Mouse (Mus musculus): ENCODE measurements around the gene Csrp3. TPM values are rescaled to one million over a fixed set of nuclear protein-coding genes. Genes with fewer than 3 reads are reported as not detected.

Gene Csrp3
- polyA plus RNA-seq, 1 experiment from 2014 or later = 1.9 TPM

DNA sequence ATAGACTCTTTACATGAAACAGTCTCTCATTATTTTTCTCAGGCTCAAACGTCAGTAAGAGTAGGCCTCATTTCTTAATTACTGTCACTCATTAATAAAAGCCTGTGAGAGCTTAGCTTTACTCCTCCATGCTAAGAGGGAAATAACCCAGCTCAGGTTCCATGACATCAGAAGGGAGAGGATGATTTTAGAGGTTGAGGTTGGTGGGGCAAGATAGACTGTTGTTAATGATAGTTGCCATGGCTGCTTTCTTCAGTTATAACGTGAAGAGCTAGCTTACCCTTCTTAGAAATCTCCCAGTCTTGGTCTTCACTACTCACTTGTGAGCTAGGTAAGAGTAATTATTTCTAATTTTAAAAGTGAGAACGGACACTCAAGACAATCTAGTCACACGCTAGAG lies 57.7 kb downstream of the Csrp3 start:
- no peak for ATAC-seq (ENCODE audit: insufficient read depth)
- Histone ChIP-seq H3K9ac (no peak overlapping the region), H3K9me3 (ENCODE audit: low read depth, low read length) (no peaks in the 10 kb centered on the region), H3K27me3 (ENCODE audit: insufficient read depth, low read length) (no peaks in the 10 kb centered on the region), H3K4me2 (peak overlapping the region; percentile 67), H3K4me3 (ENCODE audit: low read depth, low read length) (peak overlapping the region; percentile 72; the same call in 1 of the 2 replicates), H3K36me3 (ENCODE audit: insufficient read depth) (no peaks in the 10 kb centered on the region), H3K4me1 (ENCODE audit: insufficient read depth) (peaks cover 3% of the 10 kb centered on the region; the same call in 1 of the 2 replicates), H3K27ac (ENCODE audit: low read depth) (no peak overlapping the region)
- WGBS = 68% methylated on average over 4 of the region's 4 CpGs
- no peak for TF ChIP-seq CTCF (IDR thresholded peaks at IDR 0.05; ENCODE audit: low read depth)
- no peak for DNase-seq

DNA sequence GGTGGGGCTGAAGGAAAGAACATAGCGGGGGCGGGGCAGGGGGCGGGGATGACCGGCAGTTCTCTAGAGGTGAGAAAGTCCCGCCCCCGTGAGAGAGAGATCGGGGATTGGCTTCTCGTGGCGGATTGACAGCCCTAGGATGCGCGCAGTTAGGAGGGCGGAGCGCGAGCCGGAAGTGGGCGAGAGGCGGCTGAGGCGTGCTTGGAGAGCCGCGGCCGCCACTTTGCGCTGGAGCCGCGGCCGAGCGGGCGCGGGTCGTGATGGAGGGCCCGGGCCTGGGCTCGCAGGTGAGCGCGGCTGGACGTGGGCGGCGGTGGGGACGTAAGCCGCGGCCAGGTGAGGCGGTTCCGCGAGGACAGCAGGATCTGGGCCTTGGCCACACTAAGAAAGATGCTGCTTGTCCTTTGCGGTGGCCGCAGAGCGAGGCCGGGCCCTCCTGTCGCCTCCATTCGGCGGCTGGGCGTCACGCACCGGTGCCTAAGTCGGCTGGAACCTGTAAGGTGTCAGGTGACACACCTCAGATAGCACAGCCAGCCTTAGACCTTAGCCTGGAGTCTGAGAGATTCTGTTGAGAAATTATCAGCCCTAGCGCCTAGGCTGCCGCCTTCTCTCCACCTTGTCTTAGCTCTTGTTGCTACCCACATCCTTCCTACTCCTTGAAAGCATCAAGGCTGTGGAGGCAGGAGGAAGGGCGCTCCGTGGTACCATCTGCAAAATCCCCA lies 58.8 kb downstream of the Csrp3 start, which contains the start of gene Zdhhc13:
TSS of gene Zdhhc13 (plus strand) at position 153 of the 722 bp plus-strand sequence.
- 0% methylated on average over 57 of the region's 57 CpGs for WGBS
- DNase-seq (peak; percentile 97), ATAC-seq (ENCODE audit: insufficient read depth) (peak; percentile 100)
- Histone ChIP-seq H3K4me3 (ENCODE audit: low read depth, low read length) (peak within 1 kb of the TSS; percentile 72), H3K36me3 (ENCODE audit: insufficient read depth) (no peaks in the 10 kb centered on the region), H3K4me2 (peak within 1 kb of the TSS; percentile 67), H3K9ac (peak within 1 kb of the TSS; percentile 73), H3K27me3 (ENCODE audit: insufficient read depth, low read length) (no peaks in the 10 kb centered on the region), H3K9me3 (ENCODE audit: low read depth, low read length) (no peaks in the 10 kb centered on the region), H3K27ac (ENCODE audit: low read depth) (peak within 1 kb of the TSS; percentile 51), H3K4me1 (ENCODE audit: insufficient read depth) (peaks cover 3% of the 10 kb centered on the region; the same call in 1 of the 2 replicates)
- no peak for TF ChIP-seq CTCF (IDR thresholded peaks at IDR 0.05; ENCODE audit: low read depth)

DNA sequence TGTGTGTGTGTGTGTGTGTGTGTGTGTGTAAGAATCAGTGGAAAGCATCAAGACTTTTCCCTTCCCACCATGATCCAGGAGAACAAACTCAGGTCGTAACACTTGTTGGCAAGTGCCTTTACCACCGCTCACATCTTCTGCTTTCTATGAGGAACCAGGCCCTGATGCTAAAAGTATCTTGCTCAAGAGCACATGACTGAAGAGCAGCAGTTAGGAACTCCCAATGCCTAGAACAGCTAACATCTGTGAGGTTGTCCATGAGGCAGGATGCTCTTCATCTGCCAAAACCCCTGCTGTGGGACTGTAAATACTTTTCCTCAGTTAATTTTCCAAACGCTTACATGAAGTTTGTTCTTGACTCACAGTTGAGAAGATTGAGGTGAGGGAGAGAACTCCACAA lies 59.5 kb downstream of the Csrp3 start:
- ATAC-seq (ENCODE audit: insufficient read depth) = peak; percentile 12
- no peak overlapping the region for H3K27ac ChIP-seq (ENCODE audit: low read depth)
- DNase-seq = peak; percentile 21
- H3K36me3 ChIP-seq (ENCODE audit: insufficient read depth) = no peaks in the 10 kb centered on the region
- H3K4me2 ChIP-seq = peak overlapping the region; percentile 67
- H3K4me3 ChIP-seq (ENCODE audit: low read depth, low read length) = peak overlapping the region; percentile 72; the same call in 1 of the 2 replicates
- no peaks in the 10 kb centered on the region for H3K9me3 ChIP-seq (ENCODE audit: low read depth, low read length)
- H3K27me3 ChIP-seq (ENCODE audit: insufficient read depth, low read length) = no peaks in the 10 kb centered on the region
- 54% methylated on average over 3 of the region's 3 CpGs for WGBS
- TF ChIP-seq CTCF (IDR thresholded peaks at IDR 0.05; ENCODE audit: low read depth) = no peak
- H3K9ac ChIP-seq = no peak overlapping the region
- peaks cover 3% of the 10 kb centered on the region; the same call in 1 of the 2 replicates for H3K4me1 ChIP-seq (ENCODE audit: insufficient read depth)

DNA sequence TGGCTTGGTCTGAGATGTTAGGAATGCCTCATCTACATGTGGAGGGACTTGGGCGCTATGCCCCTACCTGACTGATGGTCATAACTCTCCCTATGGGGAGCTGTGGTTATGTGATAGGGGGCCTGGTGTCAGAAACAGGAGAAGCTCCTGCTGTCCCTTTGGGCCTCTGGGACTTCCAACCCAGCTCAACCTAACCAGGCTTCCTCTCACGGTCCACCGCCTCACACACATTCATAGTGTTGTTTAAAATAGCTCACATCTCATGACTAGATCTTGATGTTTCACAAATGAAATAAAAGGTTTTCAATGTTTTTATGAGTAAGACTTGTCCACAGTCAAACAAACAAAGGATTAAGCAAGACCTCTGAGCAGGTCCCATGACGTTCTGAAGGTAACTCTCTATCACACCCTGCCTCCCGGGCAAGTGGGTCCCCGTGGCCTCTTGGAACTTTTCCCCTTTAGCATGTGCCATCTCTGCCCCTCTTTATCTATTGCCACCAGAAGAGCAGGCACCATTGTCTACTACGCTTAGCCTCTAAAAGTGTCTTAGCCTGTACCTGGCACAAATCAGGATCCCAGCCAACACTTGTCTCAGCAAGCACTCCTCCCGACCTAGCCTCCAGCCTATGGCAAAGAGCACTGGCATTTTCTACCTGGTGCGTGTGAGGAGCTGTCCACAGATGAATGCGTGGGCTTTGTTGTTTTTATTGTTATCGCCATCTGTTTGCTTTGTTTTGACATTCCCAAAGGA lies 62.9 kb downstream of the Csrp3 start:
- Histone ChIP-seq H3K27me3 (ENCODE audit: insufficient read depth, low read length) (no peaks in the 10 kb centered on the region), H3K9me3 (ENCODE audit: low read depth, low read length) (no peaks in the 10 kb centered on the region), H3K4me1 (ENCODE audit: insufficient read depth) (0 out of 2 replicates have a peak, but pooled peaks cover under 1% of the 10 kb centered on the region), H3K36me3 (ENCODE audit: insufficient read depth) (no peaks in the 10 kb centered on the region), H3K4me2 (no peak overlapping the region), H3K27ac (ENCODE audit: low read depth) (no peak overlapping the region), H3K4me3 (ENCODE audit: low read depth, low read length) (no peak overlapping the region), H3K9ac (no peak overlapping the region)
- DNase-seq (no peak), ATAC-seq (ENCODE audit: insufficient read depth) (no peak)
- TF ChIP-seq CTCF (IDR thresholded peaks at IDR 0.05; ENCODE audit: low read depth) = no peak
- WGBS = 70% methylated on average over 11 of the region's 11 CpGs

DNA sequence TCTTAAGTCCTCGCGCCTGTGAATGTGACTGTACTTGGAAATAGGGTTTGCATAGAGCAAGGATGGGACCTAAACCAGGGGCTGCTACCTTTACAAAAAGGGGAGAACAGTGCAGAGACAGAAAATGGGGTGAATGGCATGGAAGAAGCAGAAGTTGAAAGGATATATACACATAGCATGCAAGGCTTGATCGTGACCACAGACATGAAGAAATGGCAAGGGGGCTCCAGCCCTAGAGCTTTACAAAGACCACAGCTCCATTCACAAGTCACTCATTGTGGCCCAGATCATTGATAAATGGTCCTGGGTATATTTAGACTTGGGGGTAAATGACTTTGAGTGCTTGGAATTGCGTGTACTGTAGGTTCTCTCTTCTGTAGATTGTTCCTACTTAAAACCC lies 65.4 kb downstream of the Csrp3 start:
- H3K27ac ChIP-seq (ENCODE audit: low read depth) = no peak overlapping the region
- H3K27me3 ChIP-seq (ENCODE audit: insufficient read depth, low read length) = no peaks in the 10 kb centered on the region
- H3K9ac ChIP-seq = no peak overlapping the region
- H3K4me2 ChIP-seq = no peak overlapping the region
- H3K9me3 ChIP-seq (ENCODE audit: low read depth, low read length) = no peaks in the 10 kb centered on the region
- no peaks in the 10 kb centered on the region for H3K4me1 ChIP-seq (ENCODE audit: insufficient read depth)
- WGBS = 79% methylated on average over 4 of the region's 4 CpGs
- TF ChIP-seq CTCF (IDR thresholded peaks at IDR 0.05; ENCODE audit: low read depth) = no peak
- no peak overlapping the region for H3K4me3 ChIP-seq (ENCODE audit: low read depth, low read length)
- ATAC-seq (ENCODE audit: insufficient read depth) (no peak), DNase-seq (no peak)
- H3K36me3 ChIP-seq (ENCODE audit: insufficient read depth) = no peaks in the 10 kb centered on the region

Other genes with a start within 250 kb of the Csrp3 start
- not detected in 2 replicates for gene Mrgprb3, start 204.2 kb downstream of the Csrp3 start, polyA plus RNA-seq (2014; fragmentation: Nextera tagmentation; extraction: Ambion mirVana)
- gene Zdhhc13, start 59.0 kb downstream of the Csrp3 start, polyA plus RNA-seq (2014; fragmentation: Nextera tagmentation; extraction: Ambion mirVana) = 36.2 and 40.8 TPM in 2 replicates
- gene E2f8, start 33.6 kb upstream of the Csrp3 start, polyA plus RNA-seq (2014; fragmentation: Nextera tagmentation; extraction: Ambion mirVana) = 26.0 and 27.8 TPM in 2 replicates
- gene Nav2, start 60.7 kb upstream of the Csrp3 start, polyA plus RNA-seq (2014; fragmentation: Nextera tagmentation; extraction: Ambion mirVana) = 19.7 and 20.2 TPM in 2 replicates

Measured in lung, embryonic 14.5 days (tissue).